Mouse (Mus musculus): Measurements from ENCODE around the gene Tnr. TPM values are rescaled to one million over a fixed set of nuclear protein-coding genes. Genes with fewer than 3 reads are reported as not detected.

The Tnr gene
- total RNA-seq, 2 experiments from 2014 or later, result 1.3 to 2.6 TPM

DNA sequence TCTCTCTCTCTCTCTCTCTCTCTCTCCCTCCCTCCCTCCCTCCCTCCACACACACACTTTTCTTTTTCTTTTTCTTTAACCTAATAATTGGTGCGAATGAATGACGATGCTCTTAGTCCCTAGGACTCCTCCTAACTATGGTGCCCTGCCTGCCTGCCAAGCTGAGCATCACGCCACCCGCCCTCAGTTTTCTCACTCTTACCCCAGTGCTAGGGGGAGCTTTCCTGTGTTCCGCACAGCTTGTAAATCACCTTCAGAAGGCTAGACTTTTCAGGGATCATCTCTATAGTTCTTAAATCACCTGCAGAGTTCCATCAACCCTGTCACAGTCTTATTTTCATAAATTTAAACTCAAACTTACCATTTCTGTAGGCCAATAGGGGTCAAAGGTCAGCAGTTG lies 200.2 kb downstream of the Tnr start:
- no peak for DNase-seq

DNA sequence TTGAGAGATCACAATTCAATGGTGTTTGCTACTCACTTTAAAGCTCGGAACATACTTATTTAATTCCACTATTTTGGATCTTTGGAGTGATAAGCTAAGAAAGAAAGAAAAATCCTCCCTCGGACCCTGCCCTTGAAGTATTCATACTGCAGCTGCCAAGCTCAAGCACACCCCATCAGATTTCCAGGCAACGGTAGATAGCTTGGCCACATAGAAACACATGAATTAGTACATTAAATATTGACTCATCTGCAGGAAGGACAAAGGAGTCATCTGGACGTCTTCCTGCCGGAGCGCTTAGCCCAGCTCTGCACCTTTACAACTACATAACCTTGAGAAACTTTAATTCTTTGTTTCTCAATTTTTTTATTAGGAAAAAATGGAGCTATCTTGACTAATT lies 205.7 kb downstream of the Tnr start:
- DNase-seq, result no peak

DNA sequence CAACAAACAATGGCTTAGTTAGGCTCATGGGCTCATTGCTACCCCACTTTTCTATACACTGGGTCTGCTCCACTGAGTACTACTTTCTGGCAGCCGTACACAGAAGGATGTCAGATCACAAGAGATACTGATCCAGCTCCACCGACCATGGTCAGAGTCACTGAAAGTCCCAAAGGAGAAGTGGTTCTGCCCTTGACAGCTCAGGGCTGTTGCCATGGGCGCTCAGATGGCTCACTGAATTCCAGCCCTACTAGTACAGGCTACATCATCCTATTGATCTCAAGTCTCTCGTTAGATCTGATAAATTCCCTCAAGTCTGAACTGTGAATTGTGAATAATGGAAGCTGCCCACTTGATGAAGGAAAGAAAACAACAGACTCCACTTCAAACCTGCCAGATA lies 207.3 kb downstream of the Tnr start:
- DNase-seq, result peak; percentile 17

DNA sequence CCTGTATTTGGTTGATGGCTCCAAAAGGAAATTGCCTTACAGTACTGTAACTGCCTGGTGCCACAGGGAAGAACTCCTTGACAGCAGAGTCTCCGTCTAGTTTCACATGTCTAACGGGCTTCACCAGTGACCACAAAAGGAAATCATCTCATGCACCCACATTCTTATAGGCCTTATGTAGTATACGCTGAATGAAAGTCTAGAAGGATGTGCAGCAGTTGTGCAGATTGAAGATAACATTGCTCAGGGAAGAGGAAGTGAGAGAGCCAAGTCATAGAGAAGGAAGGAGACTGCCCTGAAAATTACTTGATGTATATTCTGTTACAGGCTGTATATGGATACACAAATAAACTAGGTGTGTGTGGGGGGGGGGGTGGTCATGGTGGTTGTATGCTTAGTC lies 211.5 kb downstream of the Tnr start:
- DNase-seq, result no peak

DNA sequence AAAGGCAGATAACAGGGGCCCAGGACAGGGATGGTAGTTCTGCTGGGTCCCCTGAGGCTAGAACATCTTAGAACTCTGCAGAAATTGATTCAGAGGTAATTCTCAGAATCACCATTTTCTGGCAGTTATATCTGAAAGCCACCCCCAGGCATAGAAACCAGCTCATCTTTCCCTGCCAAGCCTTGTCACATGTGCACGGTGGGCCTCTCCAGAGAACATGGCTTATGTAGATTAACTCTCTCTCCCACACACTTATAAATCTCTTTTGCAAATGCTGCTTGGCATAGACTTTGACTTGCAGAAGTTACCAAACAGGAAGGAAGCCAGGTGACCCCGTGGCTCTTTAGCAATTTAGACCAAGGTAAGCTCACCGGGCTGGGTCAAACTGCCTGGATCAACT lies 215.9 kb downstream of the Tnr start:
- no peak for DNase-seq

DNA sequence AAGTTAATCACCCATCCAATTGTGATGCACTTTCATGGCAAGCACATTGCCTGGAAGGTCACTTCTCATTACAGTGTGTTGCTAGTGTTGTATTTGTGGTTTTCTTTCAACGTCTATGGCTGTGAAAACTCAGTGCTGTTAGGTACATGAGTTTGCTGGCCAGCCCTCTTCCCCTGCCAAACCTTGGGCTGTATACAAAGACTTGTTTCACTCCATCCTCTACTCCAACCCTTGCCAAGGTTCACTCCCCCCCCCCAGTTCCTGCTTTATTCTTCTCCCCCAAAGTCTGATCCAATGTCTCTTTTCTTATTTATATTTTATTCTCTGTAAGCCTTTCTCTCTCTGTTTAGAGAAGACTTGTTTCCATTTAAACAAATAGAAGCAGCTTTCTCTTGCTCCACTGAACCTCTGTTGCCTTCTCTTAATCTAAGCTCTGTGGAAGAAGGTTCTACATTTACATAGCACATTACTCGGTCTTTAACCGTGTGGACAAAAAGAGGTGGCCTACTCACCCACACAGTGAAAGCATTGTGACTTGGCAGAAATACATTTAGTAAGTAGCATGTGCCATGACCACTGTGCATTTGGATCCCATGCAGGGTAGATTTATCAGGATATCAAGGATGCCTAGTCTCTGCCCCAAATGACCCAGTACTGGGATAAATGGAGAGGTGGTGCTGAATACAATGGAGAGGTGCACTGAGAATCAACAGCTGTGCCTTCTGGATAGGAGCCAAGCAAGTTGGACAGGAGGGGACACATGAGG lies 217.9 kb downstream of the Tnr start:
- no peak for DNase-seq

DNA sequence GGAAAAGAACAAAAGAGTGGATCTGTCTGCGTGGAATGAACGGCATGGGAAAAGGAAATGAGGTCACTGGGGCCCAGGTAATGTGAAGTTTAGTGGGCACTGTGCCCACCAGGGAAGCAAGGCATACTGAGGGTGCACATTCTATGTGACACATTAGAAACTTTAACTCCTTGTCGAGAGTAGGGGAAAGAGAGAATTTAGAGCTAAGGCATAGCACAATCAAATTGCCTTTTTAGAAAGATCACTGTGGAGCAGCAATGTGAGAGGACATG lies 218.4 kb downstream of the Tnr start:
- DNase-seq, result no peak

DNA sequence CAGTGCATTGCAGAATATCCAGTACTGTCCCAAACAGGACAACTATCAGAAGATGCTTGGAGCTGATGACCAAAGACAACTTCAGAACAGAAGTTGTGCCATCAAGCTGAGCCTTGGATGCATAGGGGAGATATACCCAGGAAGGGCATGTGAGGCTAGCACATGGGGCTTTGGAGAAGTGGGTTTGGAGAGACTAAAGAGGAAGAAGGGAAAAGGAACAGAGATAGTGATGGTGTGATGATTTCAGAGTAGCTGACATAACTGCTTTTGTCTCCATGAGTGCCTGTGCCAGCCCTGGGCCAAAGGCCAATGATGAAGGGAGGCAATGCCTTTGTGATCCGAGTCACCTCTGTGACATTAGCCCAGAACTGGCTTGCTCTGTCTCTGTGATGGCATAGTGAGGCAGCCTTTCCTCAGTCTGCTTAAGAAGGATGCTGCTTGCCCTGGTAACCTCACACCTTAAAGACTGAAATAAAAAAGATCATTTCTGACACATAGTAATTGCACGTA lies 220.2 kb downstream of the Tnr start:
- DNase-seq, result no peak

DNA sequence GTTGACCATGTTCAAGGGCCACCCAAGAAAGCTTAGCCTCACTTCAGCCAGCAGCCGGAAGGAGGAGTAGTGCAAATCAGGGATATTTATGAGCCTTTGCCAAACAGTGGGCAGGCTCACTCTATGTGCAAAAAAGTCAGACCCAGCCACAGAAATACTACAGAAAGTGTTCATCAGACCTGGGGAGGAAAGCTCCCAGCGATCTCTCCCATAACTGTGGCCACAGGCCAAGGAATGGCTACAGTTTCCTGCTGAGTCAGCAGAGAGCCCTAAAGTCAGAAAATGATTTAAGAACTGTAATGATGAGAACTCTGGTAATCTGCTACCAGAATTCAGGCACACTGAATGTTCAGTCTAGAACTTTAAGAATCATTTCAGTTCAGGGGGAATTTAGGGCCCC lies 221.7 kb downstream of the Tnr start:
- DNase-seq, result no peak

DNA sequence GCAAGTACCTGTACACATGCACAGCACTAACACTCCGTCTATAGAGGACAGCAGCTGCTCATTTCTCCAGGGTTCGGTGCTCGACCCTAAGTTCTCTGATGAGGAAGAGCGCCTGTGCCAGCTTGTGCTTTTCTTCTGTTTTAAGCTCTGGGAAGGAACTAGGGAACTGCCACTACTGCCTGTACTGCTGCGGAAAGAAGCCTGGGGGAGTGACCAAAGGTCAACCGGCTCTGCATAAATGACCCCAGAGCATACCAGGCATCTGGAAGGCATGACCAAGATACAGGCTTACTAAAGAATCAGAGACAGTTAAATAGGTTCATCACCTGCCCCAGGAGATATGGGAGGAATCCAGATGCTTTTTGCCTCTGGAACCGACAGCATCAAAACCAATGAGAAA lies 224.4 kb downstream of the Tnr start:
- no peak for DNase-seq

DNA sequence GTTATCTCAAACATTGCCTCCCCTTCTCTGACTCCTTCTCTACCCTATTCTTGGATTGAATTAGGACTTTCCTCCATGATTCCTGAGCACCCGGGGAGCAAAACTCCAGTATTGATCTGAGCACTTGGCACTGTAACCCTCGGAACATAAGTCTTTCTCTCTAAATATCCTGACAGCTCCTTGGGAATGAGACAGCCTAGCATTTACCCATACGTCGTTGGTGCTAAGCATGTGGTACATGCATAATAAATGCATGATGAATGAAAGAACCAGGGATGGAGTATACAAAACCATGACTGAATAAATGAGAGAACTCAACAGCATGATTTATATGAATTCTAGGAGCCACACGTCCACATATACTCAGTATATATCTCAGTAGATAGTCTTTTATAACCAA lies 226.8 kb downstream of the Tnr start:
- DNase-seq, result no peak

DNA sequence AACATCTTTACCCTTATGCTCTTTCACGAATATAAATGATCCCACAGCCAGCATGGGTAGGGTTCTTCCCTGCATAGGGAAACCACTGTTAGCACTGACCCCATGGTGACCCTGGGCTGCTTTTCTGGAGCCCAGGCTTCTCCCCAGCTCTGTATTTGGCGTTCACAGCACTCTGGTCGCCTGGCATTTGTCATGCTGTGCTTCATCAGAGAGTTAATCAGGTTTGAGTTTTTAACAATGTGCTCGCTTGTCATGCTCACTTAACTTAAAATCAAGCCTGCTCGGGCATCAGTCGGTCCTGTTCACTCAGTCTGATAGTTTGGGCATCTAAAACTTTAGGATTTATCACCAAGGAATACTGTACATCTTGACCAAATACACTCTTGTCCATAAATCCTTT lies 227.3 kb downstream of the Tnr start:
- no peak for DNase-seq

DNA sequence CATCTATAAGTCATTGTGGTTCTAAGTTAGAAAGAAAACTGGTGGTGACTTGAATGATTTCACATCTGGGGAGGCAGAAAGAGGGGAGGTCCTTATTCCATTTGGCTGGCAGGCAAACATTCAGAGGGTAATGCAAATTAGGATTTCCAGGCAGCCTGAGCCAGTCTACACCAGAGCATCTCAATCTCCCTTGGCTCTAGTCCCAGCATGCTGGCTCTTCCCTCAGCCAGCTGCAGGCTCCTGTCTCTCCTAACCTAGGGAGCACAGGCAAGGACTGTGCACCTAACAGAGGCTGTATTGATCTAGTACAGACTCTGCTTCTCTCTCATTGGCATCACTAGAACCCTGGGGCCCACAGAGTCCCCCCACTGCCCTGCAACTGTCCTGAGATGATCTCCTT lies 237.4 kb downstream of the Tnr start:
- no peak for DNase-seq

DNA sequence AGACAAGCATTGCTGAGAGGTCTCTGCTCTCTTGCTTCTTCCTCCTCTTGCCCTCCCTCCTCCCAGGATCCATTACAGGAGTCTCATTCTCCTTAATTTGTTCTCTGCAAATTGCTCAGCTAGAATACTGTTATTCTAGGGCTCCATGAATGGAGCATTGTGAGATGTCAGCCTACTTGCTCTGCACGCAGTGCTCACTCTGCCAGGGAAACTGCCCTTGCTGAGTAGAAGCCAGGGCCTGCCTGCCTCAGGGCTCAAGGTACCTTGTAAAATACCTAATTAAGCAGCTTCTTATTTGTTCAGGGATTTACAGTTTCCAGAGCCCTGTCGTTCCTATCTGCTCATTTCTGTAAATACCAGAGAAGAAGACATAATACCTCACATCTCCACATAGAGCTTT lies 240.3 kb downstream of the Tnr start:
- no peak for DNase-seq

DNA sequence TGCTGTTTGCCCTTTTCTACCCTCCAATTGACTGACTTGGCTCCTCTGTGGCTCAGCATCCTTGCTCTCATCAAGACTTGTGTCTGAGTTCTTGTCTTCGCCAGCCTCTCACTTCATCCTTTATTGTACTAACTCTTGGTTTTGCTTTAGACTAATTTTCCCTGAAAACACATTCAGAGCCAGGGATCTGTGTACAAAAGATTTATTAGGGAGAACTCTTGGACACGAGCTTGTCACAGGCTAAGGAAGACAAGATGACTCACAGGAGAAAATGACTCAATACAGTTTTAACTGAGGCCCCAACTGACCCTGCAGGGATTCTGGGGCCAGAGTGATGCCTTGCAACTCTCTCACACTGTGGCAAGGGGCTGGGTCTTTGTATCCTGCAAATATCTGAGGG lies 241.3 kb downstream of the Tnr start:
- DNase-seq, result no peak

DNA sequence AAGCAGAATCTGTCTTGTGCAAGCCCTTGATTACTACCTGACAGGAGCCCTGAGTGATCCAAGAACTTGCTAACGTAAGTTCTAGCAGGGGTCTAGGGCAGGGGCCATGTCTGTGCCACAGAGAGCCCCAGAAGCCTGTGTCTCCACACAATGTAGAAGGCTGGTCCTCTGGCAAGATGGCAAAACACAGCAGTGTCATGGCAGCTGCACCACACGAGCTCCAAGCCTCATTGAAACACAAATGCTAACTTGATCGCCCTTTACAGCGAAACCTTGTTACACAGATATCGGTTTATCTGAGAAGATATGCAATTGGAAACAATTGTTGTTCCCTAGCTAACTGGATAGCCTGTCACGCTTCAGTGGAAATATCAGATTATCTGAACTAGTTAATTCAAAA lies 246.4 kb downstream of the Tnr start:
- no peak for DNase-seq

DNA sequence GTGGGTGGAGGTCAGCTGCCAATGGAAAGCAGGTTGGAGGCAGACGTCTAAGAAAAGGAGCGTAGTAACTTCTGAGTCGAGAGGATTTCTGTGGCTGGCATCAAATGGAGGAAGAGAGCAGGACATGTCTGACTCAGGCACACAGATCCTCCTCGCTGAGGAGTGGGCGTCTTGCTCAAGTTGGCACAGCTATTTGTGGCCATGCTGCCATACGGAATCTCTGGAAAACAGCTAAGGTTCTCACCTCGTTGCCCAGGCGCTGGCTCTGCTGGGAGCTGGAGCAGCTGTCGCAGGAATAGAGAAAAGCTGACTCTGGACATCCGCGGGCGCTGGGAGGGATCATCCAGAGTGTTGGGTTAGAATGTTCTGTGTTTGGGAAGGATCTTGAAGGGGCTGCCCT lies 250.1 kb downstream of the Tnr start:
- no peak for DNase-seq

DNA sequence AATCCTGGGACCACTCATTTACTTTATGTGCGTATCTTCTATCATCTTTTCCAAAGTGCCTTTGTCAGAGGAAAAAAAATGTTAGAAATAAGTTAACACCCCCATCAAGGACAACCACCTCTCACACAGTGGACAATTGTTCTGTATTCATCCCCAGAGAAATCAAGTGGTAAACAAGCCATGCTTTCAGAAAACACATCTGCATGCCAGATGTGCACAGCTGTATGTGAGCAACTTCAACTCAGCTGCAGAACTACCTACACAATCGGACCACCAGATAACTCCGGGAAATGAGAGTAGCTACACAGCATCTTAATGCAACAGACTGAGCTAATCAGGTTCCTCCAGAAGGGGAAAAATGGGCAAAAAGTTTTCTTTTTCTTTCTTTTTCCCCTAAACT lies 251.6 kb downstream of the Tnr start:
- no peak for DNase-seq

DNA sequence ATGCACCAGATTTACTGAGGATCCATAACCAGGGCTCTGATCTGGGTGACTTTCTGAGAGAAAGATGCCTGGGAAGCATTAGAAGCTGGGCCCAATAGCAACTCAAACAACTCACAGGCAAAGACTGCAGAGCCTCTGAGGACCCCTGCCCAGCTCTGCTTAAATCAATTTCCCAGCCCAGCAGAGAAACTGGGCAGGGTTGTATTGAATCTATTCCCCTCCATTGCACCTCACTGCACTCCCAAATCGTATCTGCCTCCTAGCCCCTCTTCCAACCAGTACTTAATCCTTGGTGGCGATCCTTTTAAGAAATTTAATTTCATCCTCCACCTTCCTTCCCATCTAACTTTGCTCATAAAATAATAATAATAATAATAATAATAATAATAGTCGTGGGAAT lies 253.5 kb downstream of the Tnr start:
- no peak for DNase-seq

DNA sequence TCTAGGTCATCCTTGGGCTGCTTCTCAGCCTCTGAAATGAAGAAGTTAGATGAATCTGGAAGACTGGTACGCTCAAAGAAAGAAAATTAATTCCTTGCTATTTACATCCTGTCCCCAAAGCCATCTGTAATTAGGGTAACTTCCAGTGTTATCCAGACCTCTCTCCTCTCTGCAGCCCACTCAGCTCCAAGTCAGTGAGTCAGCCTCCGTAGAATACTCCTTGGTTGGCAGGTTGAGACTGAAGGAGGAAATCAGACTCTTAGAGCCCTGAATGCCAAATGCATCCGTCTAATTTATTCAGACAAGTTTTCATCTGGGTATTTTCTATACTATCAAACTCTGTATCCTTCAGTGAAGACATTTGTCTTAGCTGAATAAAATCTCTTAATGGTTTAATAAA lies 255.9 kb downstream of the Tnr start:
- DNase-seq, result no peak

DNA sequence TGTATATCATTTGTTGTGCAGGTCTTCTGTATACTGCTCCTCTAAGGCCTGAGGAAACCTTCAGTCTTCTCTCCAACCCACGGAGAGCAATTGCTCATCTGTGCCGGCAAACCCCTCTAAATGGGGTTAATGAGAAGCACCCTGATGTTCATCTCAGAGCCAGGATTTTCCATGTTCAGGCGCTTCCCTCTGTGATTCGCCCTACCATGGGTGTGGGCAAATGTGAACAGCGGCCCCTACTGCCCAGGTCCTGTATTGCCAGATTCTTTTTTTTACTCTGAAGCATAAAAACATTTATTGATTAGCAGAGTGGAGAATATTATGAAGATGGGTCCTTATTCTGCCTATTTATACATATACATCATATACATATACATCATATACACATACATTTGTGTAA lies 260.3 kb downstream of the Tnr start:
- peak; percentile 63 for DNase-seq

DNA sequence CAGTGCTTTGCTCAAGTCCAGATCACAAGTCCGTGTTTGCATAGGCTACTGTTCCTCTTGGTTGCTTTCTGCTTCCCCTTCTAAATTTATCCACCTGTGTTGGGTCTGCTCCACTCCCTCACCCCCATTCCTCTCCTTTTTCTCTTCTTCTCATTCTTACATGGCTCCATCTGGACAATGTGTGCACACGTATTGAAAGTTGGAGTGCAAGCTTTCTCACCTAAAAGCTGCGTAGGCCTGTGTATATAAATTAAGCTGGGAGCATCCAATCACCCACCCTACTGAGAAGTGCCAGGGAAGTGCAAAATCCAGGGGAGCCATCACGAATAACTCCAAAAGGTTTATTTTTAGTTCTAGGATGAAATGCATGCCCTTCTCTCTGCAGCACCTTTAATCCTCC lies 264.7 kb downstream of the Tnr start:
- no peak for DNase-seq

DNA sequence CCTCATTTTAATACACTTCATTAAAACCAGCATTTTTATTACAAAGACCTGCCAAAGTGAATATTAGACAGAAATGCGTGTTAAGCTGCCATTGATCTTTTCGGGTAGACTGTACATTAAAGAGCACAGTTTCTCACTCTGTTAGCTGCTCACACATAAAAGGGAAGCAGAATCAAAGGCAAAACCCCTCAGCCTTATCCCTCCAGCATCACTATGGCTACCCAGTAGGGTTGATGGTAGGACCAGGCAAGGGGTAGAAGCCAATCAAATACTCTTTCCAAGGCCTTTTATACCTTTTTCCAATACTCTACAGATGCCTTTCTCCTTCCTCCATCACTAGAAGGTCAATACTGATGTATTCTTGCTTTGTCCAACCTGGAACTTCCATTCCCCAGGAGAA lies 269.0 kb downstream of the Tnr start:
- no peak for DNase-seq

DNA sequence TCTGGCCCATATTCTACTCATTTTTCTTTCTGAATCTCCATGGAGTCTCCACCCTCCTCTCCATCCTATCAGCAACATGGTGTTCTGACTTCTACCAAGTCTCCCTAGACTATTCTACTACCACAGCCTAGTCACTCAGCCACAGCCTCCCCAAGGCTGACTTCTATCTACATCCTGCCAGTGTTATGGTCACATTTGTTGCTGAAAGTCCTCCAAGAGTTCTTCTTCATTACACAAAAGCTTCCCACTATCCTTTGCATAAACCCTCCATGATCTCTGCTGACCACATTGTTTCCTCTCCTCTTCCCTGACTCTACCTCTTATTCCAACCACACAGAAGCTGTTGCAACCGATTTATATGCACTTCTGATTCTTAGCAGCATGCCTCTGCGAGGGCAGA lies 272.5 kb downstream of the Tnr start:
- DNase-seq, result no peak

DNA sequence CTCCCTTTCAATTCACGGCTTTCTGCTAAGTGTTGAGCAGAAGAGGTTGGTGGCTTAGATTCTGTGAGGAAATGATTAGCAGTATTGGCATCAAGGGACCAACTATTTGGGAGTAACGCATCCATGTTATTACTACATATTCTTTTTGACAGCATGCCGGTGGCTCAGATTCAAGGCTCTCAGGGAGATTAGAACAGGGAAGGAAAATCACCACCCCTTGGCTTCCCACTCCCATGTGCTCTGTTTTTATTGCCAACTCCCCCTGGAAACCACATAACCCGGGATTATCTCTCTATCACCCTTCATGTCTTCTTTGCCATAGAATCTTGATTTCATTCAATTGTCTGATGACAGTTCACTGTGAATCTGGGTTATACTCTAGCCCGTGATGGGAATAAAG lies 276.8 kb downstream of the Tnr start:
- no peak for DNase-seq
